Mouse (Mus musculus): ENCODE measurements at regions not wholly inside any gene's neighbourhood (a gene's known extent, or its start where the extent isn't known, plus 50 kb on each side); places are given as distances from the start of the nearest gene placed in this dataset.
A peak's percentile ranks its signal among the peaks of the same experiment; 100 is the strongest.

- no peak for TF ChIP-seq POLR2A (IDR thresholded peaks at IDR 0.05; ENCODE audit: insufficient read depth, low read length)
- TF ChIP-seq EP300 (IDR thresholded peaks at IDR 0.05; ENCODE audit: insufficient read depth, low read depth, low read length) = no peak
- no peak for TF ChIP-seq CTCF (IDR thresholded peaks at IDR 0.05; ENCODE audit: low read depth, low read length)
- no peak overlapping the region for H3K4me3 ChIP-seq (ENCODE audit: low read depth, low read length)
- no peak overlapping the region for H3K27ac ChIP-seq (ENCODE audit: insufficient read depth, low read length)
- no peaks in the 10 kb centered on the region for H3K9me3 ChIP-seq (replicated peaks; ENCODE audit: control insufficient read depth, insufficient read depth, low read length, poor library complexity, severe bottlenecking)
- no peaks in the 10 kb centered on the region for H3K27me3 ChIP-seq (ENCODE audit: control insufficient read depth, insufficient read depth, low read length, poor library complexity, severe bottlenecking)
- H3K36me3 ChIP-seq (ENCODE audit: control insufficient read depth, insufficient read depth, low read length, poor library complexity, severe bottlenecking) = no peaks in the 10 kb centered on the region
- no peak overlapping the region for H3K9ac ChIP-seq (ENCODE audit: low read depth, poor library complexity, severe bottlenecking)
- H3K4me1 ChIP-seq (ENCODE audit: control insufficient read depth, insufficient read depth, low read length) = no peaks in the 10 kb centered on the region
These were observed 319.8 kb downstream of the Hlx start for GRCm38 (mm10) chr1:184412596-184412995.

DNA sequence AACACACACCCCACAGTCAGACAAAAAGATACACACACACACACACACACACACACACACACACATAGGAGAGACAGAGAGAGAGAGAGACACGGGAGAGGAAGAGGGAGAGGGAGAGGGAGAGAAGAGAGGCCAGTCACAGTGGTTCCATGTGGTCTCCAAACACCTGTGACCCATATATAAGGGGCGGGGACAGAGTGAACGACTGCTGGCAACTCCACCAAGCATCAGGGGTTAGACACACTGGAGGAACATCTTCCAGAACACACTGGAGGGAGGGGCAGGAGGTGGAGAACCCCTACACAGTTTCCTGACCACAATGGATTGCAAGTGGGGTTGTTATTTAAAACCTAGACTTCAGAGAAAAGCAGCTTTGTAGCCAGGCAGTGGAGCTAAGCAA, 321.4 kb downstream of the Hlx start:
- Histone ChIP-seq H3K27ac (ENCODE audit: insufficient read depth, low read length) (no peak overlapping the region), H3K27me3 (ENCODE audit: control insufficient read depth, insufficient read depth, low read length, poor library complexity, severe bottlenecking) (no peaks in the 10 kb centered on the region), H3K4me1 (ENCODE audit: control insufficient read depth, insufficient read depth, low read length) (no peaks in the 10 kb centered on the region), H3K4me3 (ENCODE audit: low read depth, low read length) (no peak overlapping the region), H3K9me3 (replicated peaks; ENCODE audit: control insufficient read depth, insufficient read depth, low read length, poor library complexity, severe bottlenecking) (no peaks in the 10 kb centered on the region), H3K9ac (ENCODE audit: low read depth, poor library complexity, severe bottlenecking) (no peak overlapping the region), H3K36me3 (ENCODE audit: control insufficient read depth, insufficient read depth, low read length, poor library complexity, severe bottlenecking) (no peaks in the 10 kb centered on the region)
- TF ChIP-seq POLR2A (IDR thresholded peaks at IDR 0.05; ENCODE audit: insufficient read depth, low read length) (no peak), CTCF (IDR thresholded peaks at IDR 0.05; ENCODE audit: low read depth, low read length) (no peak), EP300 (IDR thresholded peaks at IDR 0.05; ENCODE audit: insufficient read depth, low read depth, low read length) (no peak)

GRCm38 (mm10) chr1:184409986-184410385, 322.4 kb downstream of the Hlx start:
- Histone ChIP-seq H3K4me1 (ENCODE audit: control insufficient read depth, insufficient read depth, low read length) (no peaks in the 10 kb centered on the region), H3K4me3 (ENCODE audit: low read depth, low read length) (no peak overlapping the region), H3K36me3 (ENCODE audit: control insufficient read depth, insufficient read depth, low read length, poor library complexity, severe bottlenecking) (no peaks in the 10 kb centered on the region), H3K27ac (ENCODE audit: insufficient read depth, low read length) (no peak overlapping the region), H3K27me3 (ENCODE audit: control insufficient read depth, insufficient read depth, low read length, poor library complexity, severe bottlenecking) (no peaks in the 10 kb centered on the region), H3K9me3 (replicated peaks; ENCODE audit: control insufficient read depth, insufficient read depth, low read length, poor library complexity, severe bottlenecking) (no peaks in the 10 kb centered on the region), H3K9ac (ENCODE audit: low read depth, poor library complexity, severe bottlenecking) (no peak overlapping the region)
- TF ChIP-seq EP300 (IDR thresholded peaks at IDR 0.05; ENCODE audit: insufficient read depth, low read depth, low read length) (no peak), CTCF (IDR thresholded peaks at IDR 0.05; ENCODE audit: low read depth, low read length) (no peak), POLR2A (IDR thresholded peaks at IDR 0.05; ENCODE audit: insufficient read depth, low read length) (no peak)

- Histone ChIP-seq H3K36me3 (ENCODE audit: control insufficient read depth, insufficient read depth, low read length, poor library complexity, severe bottlenecking) (no peaks in the 10 kb centered on the region), H3K9ac (ENCODE audit: low read depth, poor library complexity, severe bottlenecking) (no peak overlapping the region), H3K4me1 (ENCODE audit: control insufficient read depth, insufficient read depth, low read length) (no peaks in the 10 kb centered on the region), H3K4me3 (ENCODE audit: low read depth, low read length) (no peak overlapping the region), H3K27me3 (ENCODE audit: control insufficient read depth, insufficient read depth, low read length, poor library complexity, severe bottlenecking) (no peaks in the 10 kb centered on the region), H3K9me3 (replicated peaks; ENCODE audit: control insufficient read depth, insufficient read depth, low read length, poor library complexity, severe bottlenecking) (no peaks in the 10 kb centered on the region), H3K27ac (ENCODE audit: insufficient read depth, low read length) (no peak overlapping the region)
- TF ChIP-seq POLR2A (IDR thresholded peaks at IDR 0.05; ENCODE audit: insufficient read depth, low read length) = no peak
- TF ChIP-seq CTCF (IDR thresholded peaks at IDR 0.05; ENCODE audit: low read depth, low read length) = no peak
- no peak for TF ChIP-seq EP300 (IDR thresholded peaks at IDR 0.05; ENCODE audit: insufficient read depth, low read depth, low read length)
These were observed 329.4 kb downstream of the Hlx start for GRCm38 (mm10) chr1:184402985-184403384.

GRCm38 (mm10) chr1:184395215-184395614, 337.2 kb downstream of the Hlx start:
- TF ChIP-seq POLR2A (IDR thresholded peaks at IDR 0.05; ENCODE audit: insufficient read depth, low read length) (no peak), CTCF (IDR thresholded peaks at IDR 0.05; ENCODE audit: low read depth, low read length) (peak; percentile 75), EP300 (IDR thresholded peaks at IDR 0.05; ENCODE audit: insufficient read depth, low read depth, low read length) (no peak)
- Histone ChIP-seq H3K4me1 (ENCODE audit: control insufficient read depth, insufficient read depth, low read length) (no peaks in the 10 kb centered on the region), H3K4me3 (ENCODE audit: low read depth, low read length) (no peak overlapping the region), H3K27me3 (ENCODE audit: control insufficient read depth, insufficient read depth, low read length, poor library complexity, severe bottlenecking) (no peaks in the 10 kb centered on the region), H3K9ac (ENCODE audit: low read depth, poor library complexity, severe bottlenecking) (no peak overlapping the region), H3K27ac (ENCODE audit: insufficient read depth, low read length) (no peak overlapping the region), H3K36me3 (ENCODE audit: control insufficient read depth, insufficient read depth, low read length, poor library complexity, severe bottlenecking) (no peaks in the 10 kb centered on the region), H3K9me3 (replicated peaks; ENCODE audit: control insufficient read depth, insufficient read depth, low read length, poor library complexity, severe bottlenecking) (no peaks in the 10 kb centered on the region)

- no peaks in the 10 kb centered on the region for H3K4me1 ChIP-seq (ENCODE audit: control insufficient read depth, insufficient read depth, low read length)
- H3K9ac ChIP-seq (ENCODE audit: low read depth, poor library complexity, severe bottlenecking) = no peak overlapping the region
- no peaks in the 10 kb centered on the region for H3K36me3 ChIP-seq (ENCODE audit: control insufficient read depth, insufficient read depth, low read length, poor library complexity, severe bottlenecking)
- no peak overlapping the region for H3K27ac ChIP-seq (ENCODE audit: insufficient read depth, low read length)
- H3K27me3 ChIP-seq (ENCODE audit: control insufficient read depth, insufficient read depth, low read length, poor library complexity, severe bottlenecking) = no peaks in the 10 kb centered on the region
- TF ChIP-seq CTCF (IDR thresholded peaks at IDR 0.05; ENCODE audit: low read depth, low read length) (no peak), POLR2A (IDR thresholded peaks at IDR 0.05; ENCODE audit: insufficient read depth, low read length) (no peak)
- H3K9me3 ChIP-seq (replicated peaks; ENCODE audit: control insufficient read depth, insufficient read depth, low read length, poor library complexity, severe bottlenecking) = no peaks in the 10 kb centered on the region
- no peak overlapping the region for H3K4me3 ChIP-seq (ENCODE audit: low read depth, low read length)
These were observed 337.7 kb downstream of the Hlx start for GRCm38 (mm10) chr1:184394559-184395194.

Measured in ES-Bruce4 (cell line).